Mouse (Mus musculus): ENCODE data around the gene Gtf2f2.

GRCm38 (mm10) chr14:75989168-75989567, 21.5 kb downstream of the Gtf2f2 start:
- TF ChIP-seq GATA1 (IDR thresholded peaks at IDR 0.05; ENCODE audit: borderline replicate concordance, low read length), result no peak
- no peak for TF ChIP-seq FLI1 (IDR thresholded peaks at IDR 0.05; ENCODE audit: low read length)
